Mouse (Mus musculus) liver, postnatal 0 days (tissue): ENCODE data around the gene Wbp11. TPM values are rescaled to one million over a fixed set of nuclear protein-coding genes. Genes with fewer than 3 reads are reported as not detected.

Source experiments
- ATAC-seq: fragments of 200-750 bp; cut with Nextera tagmentation; 2 replicates; pipeline ENCODE4 v1.8.0; 2017; ENCODE audit warnings: mild to moderate bottlenecking, moderate library complexity
- DNase-seq: peaks from one replicate; pipeline ENCODE4 v3.0.0-alpha.2; 2016
- H3K27ac ChIP-seq: fragments of 300-500 bp; sonication (generic); 2 replicates; pipeline ENCODE4 v1.5.1; 2014; ENCODE audit warnings: antibody characterized with exemption, moderate library complexity, mild to moderate bottlenecking, low read depth
- H3K27me3 ChIP-seq: fragments of 300-500 bp; sonication (generic); 2 replicates; pipeline ENCODE4 v1.6.1; 2014; ENCODE audit warnings: low read length, control low read depth, mixed read lengths; ENCODE audit not compliant: insufficient read depth
- H3K36me3 ChIP-seq: fragments of 300-500 bp; sonication (generic); replicated peaks from 2 replicates; pipeline ENCODE4 v1.6.1; 2014; ENCODE audit warnings: mild to moderate bottlenecking, control low read depth, low read length, moderate library complexity, mixed read lengths; ENCODE audit not compliant: insufficient read depth
- H3K4me1 ChIP-seq: fragments of 300-500 bp; sonication (generic); 2 replicates; pipeline ENCODE4 v1.6.1; 2014; ENCODE audit warnings: antibody characterized with exemption, mild to moderate bottlenecking, control low read depth; ENCODE audit not compliant: insufficient read depth
- H3K4me2 ChIP-seq: fragments of 300-500 bp; sonication (generic); 2 replicates; pipeline ENCODE4 v1.6.1; 2014; ENCODE audit warnings: low read depth, mild to moderate bottlenecking, low read length, moderate library complexity, mixed read lengths
- H3K4me3 ChIP-seq: fragments of 300-500 bp; sonication (generic); 2 replicates; pipeline ENCODE4 v1.5.1; 2014; ENCODE audit warnings: low read depth, low read length
- H3K9ac ChIP-seq: fragments of 300-500 bp; sonication (generic); replicated peaks from 2 replicates; pipeline ENCODE4 v1.6.1; 2014; ENCODE audit warnings: mild to moderate bottlenecking, moderate library complexity
- H3K9me3 ChIP-seq: fragments of 300-500 bp; sonication (generic); 2 replicates; pipeline ENCODE4 v1.6.1; 2016; ENCODE audit warnings: mild to moderate bottlenecking, control low read depth, low read length, mixed read lengths
- CTCF ChIP-seq: sonication (generic); IDR thresholded peaks from 2 replicates; pipeline ENCODE4 v1.5.1; 2016; ENCODE audit warnings: antibody characterized with exemption, low read depth
- EP300 ChIP-seq: IDR thresholded peaks from 2 replicates; pipeline ENCODE4 v1.6.1; 2016; ENCODE audit warnings: antibody characterized with exemption, low read depth, mild to moderate bottlenecking
- WGBS: fragments of 180-500 bp; shearing (Covaris S2); extraction: QIAGEN DNeasy Blood & Tissue Kit; methylation state at CpG from one replicate; pipeline ENCODE4 v1.1.7; 2014; ENCODE audit not compliant: insufficient replicate concordance; 5-methylcytosine and 5-hydroxymethylcytosine counted together
- polyA plus RNA-seq: library from polyadenylated mRNA; unstranded; fragments of >200 nt; fragmentation: Nextera tagmentation; extraction: Ambion mirVana; gene quantifications from 2 replicates; pipeline ENCODE4 v1.2.1, GENCODE M21; 2015

Wbp11 gene
- polyA plus RNA-seq, 1 experiment from 2014 or later, result 33.8 TPM

DNA sequence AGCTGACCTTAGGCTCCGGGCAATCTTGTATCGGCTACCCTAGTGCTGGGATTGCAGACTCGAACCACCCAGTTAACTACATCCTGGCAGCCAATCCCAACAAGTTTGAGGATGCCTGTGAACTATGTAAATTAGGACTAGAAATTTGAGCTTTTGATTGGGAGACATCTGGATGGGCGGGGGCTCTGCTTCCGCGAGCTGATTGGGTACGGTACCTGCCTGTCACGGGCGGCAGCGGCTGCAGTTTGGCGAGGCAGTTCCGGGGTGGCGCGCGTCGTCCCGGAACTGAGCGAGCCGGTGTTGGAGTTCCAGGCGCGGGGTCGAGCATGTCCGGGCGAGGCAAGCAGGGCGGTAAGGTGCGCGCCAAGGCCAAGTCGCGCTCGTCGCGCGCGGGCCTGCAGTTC lies 20.0 kb downstream of the Wbp11 start, which contains the start of gene H2afj:
H2afj (plus strand) TSS at position 231 of the 404 bp plus-strand sequence.
- WGBS, result under 1% methylated on average over 34 of the region's 34 CpGs

DNA sequence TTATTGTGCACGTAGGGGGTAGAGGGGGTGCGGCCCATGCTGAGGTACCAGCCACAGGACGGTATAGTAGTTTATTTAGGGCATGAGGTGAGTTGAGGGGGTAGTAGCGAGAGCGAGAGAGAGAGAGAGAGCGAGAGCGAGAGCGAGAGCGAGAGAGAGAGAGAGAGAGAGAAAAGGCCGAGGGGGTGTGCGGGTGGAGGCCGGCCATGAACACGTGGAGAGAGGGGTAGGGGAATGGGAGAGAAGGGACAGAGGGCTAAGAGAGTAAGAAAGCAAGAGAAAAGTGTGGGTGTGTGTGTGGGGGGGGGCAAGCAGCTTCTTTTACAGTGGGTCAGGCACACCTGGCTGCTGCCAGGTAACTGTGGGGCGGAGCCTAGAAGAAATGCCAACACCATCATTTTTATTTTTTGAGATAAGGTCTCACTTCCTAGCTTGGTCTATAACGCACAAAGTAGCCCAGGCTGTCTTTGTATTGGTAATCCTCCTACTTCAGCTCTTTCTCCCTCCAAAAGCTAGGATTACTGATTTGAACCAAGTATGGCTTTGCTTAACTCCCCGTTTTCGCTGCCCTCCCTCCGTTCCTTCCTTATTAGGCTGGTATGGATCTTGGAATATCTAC lies 20.5 kb downstream of the Wbp11 start:
- TF ChIP-seq EP300, result no peak
- TF ChIP-seq CTCF, result no peak

More for the DNA sequence above, 20.0 kb downstream of the Wbp11 start, which contains the start of gene H2afj:
- Histone ChIP-seq H3K9me3 (no peaks in the 10 kb centered on the region), H3K4me1 (peaks cover 29% of the 10 kb centered on the region), H3K36me3 (peaks cover 11% of the 10 kb centered on the region), H3K4me2 (peak within 1 kb of the TSS; percentile 96), H3K4me3 (peak within 1 kb of the TSS; percentile 91), H3K9ac (peak within 1 kb of the TSS; percentile 91), H3K27ac (peak within 1 kb of the TSS; percentile 88), H3K27me3 (no peaks in the 10 kb centered on the region)
- TF ChIP-seq CTCF (no peak), EP300 (peak; percentile 77)
- ATAC-seq (peak; percentile 83), DNase-seq (peak; percentile 99)

DNA sequence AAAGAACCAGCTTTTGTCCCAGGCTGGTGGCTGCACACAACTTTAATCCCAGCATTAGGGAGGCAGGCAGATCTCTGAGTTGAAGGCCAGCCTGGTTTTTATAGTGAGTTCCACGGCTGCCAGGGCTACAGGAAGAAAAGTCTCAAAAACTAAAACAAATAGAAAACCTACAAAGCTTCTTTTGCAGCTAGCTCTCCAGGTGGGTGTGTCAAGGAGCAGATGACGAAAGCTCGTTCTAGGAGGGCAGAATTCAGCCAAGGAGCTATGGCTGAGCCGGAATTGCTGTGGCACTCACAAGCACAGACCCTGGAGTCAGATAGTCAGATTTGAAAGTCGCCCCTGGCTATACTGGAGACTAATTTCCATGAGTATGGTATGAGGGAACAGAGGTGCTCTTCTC lies 21.2 kb downstream of the Wbp11 start:
- Histone ChIP-seq H3K36me3 (peaks cover 5% of the 10 kb centered on the region; the same call in 1 of the 2 replicates), H3K27me3 (no peaks in the 10 kb centered on the region), H3K4me2 (peak overlapping the region; percentile 70), H3K9ac (0 out of 2 replicates have a peak overlapping the region, but pooled peaks have one; percentile 28), H3K4me1 (peaks cover 32% of the 10 kb centered on the region), H3K27ac (0 out of 2 replicates have a peak overlapping the region, but pooled peaks have one; percentile 78), H3K4me3 (peak overlapping the region; percentile 91; the same call in 1 of the 2 replicates), H3K9me3 (no peaks in the 10 kb centered on the region)
- no peak for TF ChIP-seq CTCF
- TF ChIP-seq EP300, result no peak
- 80% methylated on average over 5 of the region's 5 CpGs for WGBS
- ATAC-seq (no peak), DNase-seq (no peak)

More for the DNA sequence above, 20.5 kb downstream of the Wbp11 start:
- Histone ChIP-seq H3K36me3 (peaks cover 8% of the 10 kb centered on the region; the same call in 1 of the 2 replicates), H3K9ac (peak overlapping the region; percentile 28), H3K9me3 (no peaks in the 10 kb centered on the region), H3K4me1 (peaks cover 32% of the 10 kb centered on the region), H3K4me3 (peak overlapping the region; percentile 91), H3K4me2 (peak overlapping the region; percentile 70), H3K27me3 (no peaks in the 10 kb centered on the region), H3K27ac (peak overlapping the region; percentile 78)
- ATAC-seq (no peak), DNase-seq (peak; percentile 25)
- WGBS, result 49% methylated on average over 18 of the region's 18 CpGs

DNA sequence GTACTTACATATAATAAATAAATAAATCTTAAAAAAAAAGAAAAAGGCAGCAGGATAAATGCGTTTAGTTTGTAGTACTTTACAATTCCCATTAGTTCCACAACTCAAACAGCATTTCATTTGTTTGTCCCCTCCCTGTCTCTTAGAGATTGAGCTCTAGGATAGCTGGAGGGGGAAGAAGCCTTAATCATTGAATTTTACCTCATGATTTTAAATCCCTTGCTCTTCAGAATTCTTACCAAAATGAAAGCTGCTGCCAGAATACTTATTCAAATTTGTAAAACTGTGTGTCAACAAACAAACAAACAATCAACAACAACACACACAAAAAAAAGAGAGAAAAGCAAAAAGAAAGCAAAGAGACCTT lies 22.6 kb downstream of the Wbp11 start:
- no peak overlapping the region; the same call in none of the 2 replicates for H3K9ac ChIP-seq

DNA sequence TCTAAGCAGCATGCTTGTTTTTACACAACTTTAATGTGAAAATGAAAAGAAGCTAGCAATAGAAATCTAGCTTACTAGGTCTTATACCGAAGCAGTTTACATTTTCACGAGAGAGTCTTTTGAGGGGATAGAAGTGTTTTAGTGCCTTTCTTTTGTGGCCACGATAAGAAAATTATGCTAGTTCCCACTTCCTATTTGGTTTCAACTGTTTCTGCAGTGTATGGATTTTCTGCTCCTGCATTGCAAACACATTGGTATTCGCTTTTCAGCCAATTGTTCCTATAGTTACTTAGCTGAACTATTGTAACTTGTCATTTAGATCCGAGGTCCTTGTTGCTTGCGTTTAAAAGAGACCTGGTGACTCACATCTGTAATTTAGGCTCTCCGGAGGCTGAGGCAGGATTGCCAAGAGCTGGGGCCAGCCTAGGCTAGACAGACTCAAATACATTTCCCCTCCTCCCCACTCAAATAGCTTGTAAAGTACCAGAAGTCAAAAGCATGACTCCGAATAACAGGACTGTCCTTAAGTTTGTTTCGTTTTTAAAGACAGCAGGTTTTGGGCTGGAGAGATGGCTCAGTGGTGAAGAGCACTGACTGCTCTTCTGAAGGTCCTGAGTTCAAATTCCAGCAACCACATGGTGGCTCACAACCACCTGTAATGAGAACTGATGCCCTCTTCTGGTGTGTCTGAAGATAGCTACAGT lies 23.2 kb downstream of the Wbp11 start:
- H3K9ac ChIP-seq, result peak overlapping the region; percentile 91
- 13% methylated on average over 9 of the region's 9 CpGs for WGBS
- peaks cover 25% of the 10 kb centered on the region for H3K4me1 ChIP-seq
- ATAC-seq (no peak), DNase-seq (peak; percentile 32)
- TF ChIP-seq EP300 (no peak), CTCF (no peak)
- H3K4me3 ChIP-seq, result peak overlapping the region; percentile 77
- no peaks in the 10 kb centered on the region for H3K36me3 ChIP-seq
- peak overlapping the region; percentile 100 for H3K27ac ChIP-seq
- peak overlapping the region; percentile 87 for H3K4me2 ChIP-seq
- no peaks in the 10 kb centered on the region for H3K27me3 ChIP-seq
- H3K9me3 ChIP-seq, result no peaks in the 10 kb centered on the region

More for the DNA sequence above, 22.6 kb downstream of the Wbp11 start:
- H3K36me3 ChIP-seq, result peaks cover under 1% of the 10 kb centered on the region; the same call in 1 of the 2 replicates
- ATAC-seq (no peak), DNase-seq (no peak)
- peaks cover 31% of the 10 kb centered on the region for H3K4me1 ChIP-seq
- TF ChIP-seq CTCF (no peak), EP300 (no peak)
- H3K27ac ChIP-seq, result peak overlapping the region; percentile 100
- H3K27me3 ChIP-seq, result no peaks in the 10 kb centered on the region
- 71% methylated on average over 1 of the region's 1 CpGs for WGBS
- H3K4me3 ChIP-seq, result peak overlapping the region; percentile 77; the same call in 1 of the 2 replicates
- H3K4me2 ChIP-seq, result peak overlapping the region; percentile 87
- H3K9me3 ChIP-seq, result no peaks in the 10 kb centered on the region

DNA sequence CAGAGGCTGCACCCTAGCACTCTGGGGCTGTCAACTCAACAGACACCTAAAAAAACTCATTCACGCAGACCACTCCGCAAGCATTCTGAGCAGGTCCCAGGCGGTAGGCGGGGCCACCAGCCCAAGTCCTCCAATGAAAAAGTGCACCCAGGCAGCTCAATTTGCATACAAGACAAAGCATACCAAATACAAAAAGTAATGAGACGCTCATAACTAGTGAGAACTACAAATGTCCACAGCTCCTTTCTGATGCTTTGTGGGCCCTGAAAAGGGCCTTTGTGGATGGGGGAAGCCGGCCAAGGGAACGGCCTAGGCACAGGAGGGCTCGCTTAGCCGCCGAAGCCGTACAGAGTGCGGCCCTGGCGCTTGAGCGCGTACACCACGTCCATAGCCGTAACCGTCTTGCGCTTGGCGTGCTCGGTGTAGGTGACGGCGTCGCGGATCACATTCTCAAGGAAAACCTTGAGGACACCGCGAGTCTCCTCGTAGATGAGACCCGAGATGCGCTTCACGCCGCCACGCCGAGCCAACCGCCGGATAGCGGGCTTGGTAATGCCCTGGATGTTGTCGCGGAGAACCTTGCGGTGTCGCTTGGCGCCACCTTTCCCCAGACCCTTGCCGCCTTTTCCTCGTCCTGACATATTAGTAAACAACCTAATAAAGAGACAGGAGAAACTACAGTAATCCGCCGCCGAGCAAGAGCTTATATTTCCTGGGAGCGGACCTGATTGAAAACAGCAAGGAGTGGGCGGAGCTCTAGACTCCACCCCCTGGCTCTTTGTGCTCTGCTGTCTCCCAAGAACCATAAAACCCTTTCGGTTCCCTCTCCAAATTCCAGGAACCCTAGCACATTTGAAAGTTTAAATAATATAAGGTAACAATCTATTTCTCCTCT lies 24.0 kb downstream of the Wbp11 start, which contains the start of gene Hist4h4:
Hist4h4 (minus strand) TSS at position 677 of the 895 bp plus-strand sequence.
- Histone ChIP-seq H3K27ac (peak within 1 kb of the TSS; percentile 100), H3K4me3 (peak within 1 kb of the TSS; percentile 77), H3K4me2 (peak within 1 kb of the TSS; percentile 87), H3K36me3 (no peaks in the 10 kb centered on the region), H3K27me3 (no peaks in the 10 kb centered on the region), H3K4me1 (peaks cover 21% of the 10 kb centered on the region), H3K9me3 (no peaks in the 10 kb centered on the region), H3K9ac (peak within 1 kb of the TSS; percentile 91)
- peak; percentile 93 for DNase-seq
- ATAC-seq, result peak; percentile 57
- TF ChIP-seq CTCF (no peak), EP300 (peak; percentile 89)
- WGBS, result 2% methylated on average over 50 of the region's 50 CpGs
